Comparison of ENCODE assay signal across 13 mouse cellular contexts in genomic region chr11:112370941-112371340, GRCm38 (mm10).
"Had no signal": no experiment of that assay in that cellular context is flagged by ENCODE, and none has a peak within 500 bp of the region (broad histone marks: within the 10 kb centered on the region; RNA-seq: fewer than 3 reads in every experiment).

No protein-coding gene starts in this region.

- H3K4me3 ChIP-seq: midbrain, embryonic 13.5 days; midbrain, embryonic 15.5 days; neural tube, embryonic 12.5 days had no signal

- H3K9me3 ChIP-seq: midbrain, embryonic 13.5 days; midbrain, embryonic 15.5 days; neural tube, embryonic 12.5 days had no signal

- H3K27ac ChIP-seq: midbrain, embryonic 13.5 days; midbrain, embryonic 15.5 days; neural tube, embryonic 12.5 days had no signal

- H3K27me3 ChIP-seq: midbrain, embryonic 13.5 days; midbrain, embryonic 15.5 days; neural tube, embryonic 12.5 days had no signal

- DNase-seq: lung, adult 18-20 months; lung, embryonic 14.5 days; lung, postnatal 10 days; lung, postnatal 4 days; right cerebral cortex, postnatal 14 days; spleen, adult 18-20 months; thymus, adult 18-20 months; thymus, postnatal 14 days; thymus, postnatal 36 days had no signal

- H3K4me1 ChIP-seq: midbrain, embryonic 13.5 days; midbrain, embryonic 15.5 days had no signal

- H3K4me2 ChIP-seq: lung, embryonic 14.5 days; midbrain, embryonic 11.5 days; midbrain, embryonic 13.5 days; midbrain, embryonic 15.5 days; neural tube, embryonic 12.5 days had no signal

- ATAC-seq: midbrain, embryonic 13.5 days; midbrain, embryonic 15.5 days had no signal

- H3K36me3 ChIP-seq: midbrain, embryonic 13.5 days; midbrain, embryonic 15.5 days; neural tube, embryonic 12.5 days had no signal

- H3K9ac ChIP-seq: lung, embryonic 14.5 days; midbrain, embryonic 13.5 days; midbrain, embryonic 15.5 days; neural tube, embryonic 12.5 days had no signal
